Mouse (Mus musculus) ES-Bruce4 (cell line): ENCODE measurements around the gene Hddc3. TPM values are rescaled to one million over a fixed set of nuclear protein-coding genes. Genes with fewer than 3 reads are reported as not detected.

Experiments used
- H3K27ac ChIP-seq: 2 replicates; pipeline ENCODE4 v1.5.1; 2012; ENCODE audit warnings: low read length, inconsistent platforms; ENCODE audit not compliant: insufficient read depth
- H3K27me3 ChIP-seq: 2 replicates; pipeline ENCODE4 v1.6.1; 2012; ENCODE audit warnings: mild to moderate bottlenecking, low read length, inconsistent platforms; ENCODE audit not compliant: control insufficient read depth, poor library complexity, insufficient read depth, severe bottlenecking
- H3K36me3 ChIP-seq: 2 replicates; pipeline ENCODE4 v1.6.1; 2012; ENCODE audit warnings: inconsistent platforms, mild to moderate bottlenecking, low read length, moderate library complexity; ENCODE audit not compliant: control insufficient read depth, poor library complexity, insufficient read depth, severe bottlenecking
- H3K4me1 ChIP-seq: one replicate; pipeline ENCODE4 v1.8.1; 2011; ENCODE audit warnings: low read length; ENCODE audit not compliant: control insufficient read depth, insufficient read depth
- H3K4me3 ChIP-seq: 2 replicates; pipeline ENCODE4 v1.5.1; 2011; ENCODE audit warnings: low read depth, mild to moderate bottlenecking, low read length
- H3K9ac ChIP-seq: 2 replicates; pipeline ENCODE4 v1.6.1; 2012; ENCODE audit warnings: low read depth, mild to moderate bottlenecking, inconsistent platforms; ENCODE audit not compliant: poor library complexity, severe bottlenecking
- H3K9me3 ChIP-seq: replicated peaks from 2 replicates; pipeline ENCODE4 v1.6.1; 2012; ENCODE audit warnings: mild to moderate bottlenecking, low read length, inconsistent platforms; ENCODE audit not compliant: control insufficient read depth, poor library complexity, insufficient read depth, severe bottlenecking
- CTCF ChIP-seq: IDR thresholded peaks from one replicate; pipeline ENCODE4 v1.8.1; 2011; ENCODE audit warnings: low read depth, low read length
- EP300 ChIP-seq: IDR thresholded peaks from 2 replicates; pipeline ENCODE4 v1.6.1; 2011; ENCODE audit warnings: low read depth, low read length; ENCODE audit not compliant: insufficient read depth
- POLR2A ChIP-seq: IDR thresholded peaks from one replicate; pipeline ENCODE4 v1.8.1; 2011; ENCODE audit warnings: low read length; ENCODE audit not compliant: insufficient read depth
- polyA plus RNA-seq: library from polyadenylated mRNA; stranded (reverse); fragments of >200 nt; gene quantifications from 2 replicates; pipeline ENCODE4 v1.2.4, GENCODE M21; 2011; ENCODE audit warnings: low read depth; ENCODE audit not compliant: missing spikeins, insufficient read depth, insufficient read length

The Hddc3 gene
- polyA plus RNA-seq, 1 experiment, result 9.7 TPM

- Histone ChIP-seq H3K4me1 (no peaks in the 10 kb centered on the region), H3K4me3 (peak overlapping the region; percentile 62), H3K27me3 (no peaks in the 10 kb centered on the region), H3K36me3 (no peaks in the 10 kb centered on the region), H3K27ac (no peak overlapping the region), H3K9me3 (no peaks in the 10 kb centered on the region), H3K9ac (peak overlapping the region; percentile 91)
- TF ChIP-seq CTCF (no peak), EP300 (no peak), POLR2A (no peak)
Measured at GRCm38 (mm10) chr7:80369967-80370431, 27.1 kb downstream of the Hddc3 start.

- Histone ChIP-seq H3K4me1 (no peaks in the 10 kb centered on the region), H3K9me3 (no peaks in the 10 kb centered on the region), H3K9ac (peak overlapping the region; percentile 91), H3K27me3 (no peaks in the 10 kb centered on the region), H3K4me3 (peak overlapping the region; percentile 62), H3K36me3 (no peaks in the 10 kb centered on the region), H3K27ac (no peak overlapping the region)
- TF ChIP-seq POLR2A (no peak), EP300 (no peak), CTCF (no peak)
Measured at GRCm38 (mm10) chr7:80370649-80371040, 27.7 kb downstream of the Hddc3 start.

DNA sequence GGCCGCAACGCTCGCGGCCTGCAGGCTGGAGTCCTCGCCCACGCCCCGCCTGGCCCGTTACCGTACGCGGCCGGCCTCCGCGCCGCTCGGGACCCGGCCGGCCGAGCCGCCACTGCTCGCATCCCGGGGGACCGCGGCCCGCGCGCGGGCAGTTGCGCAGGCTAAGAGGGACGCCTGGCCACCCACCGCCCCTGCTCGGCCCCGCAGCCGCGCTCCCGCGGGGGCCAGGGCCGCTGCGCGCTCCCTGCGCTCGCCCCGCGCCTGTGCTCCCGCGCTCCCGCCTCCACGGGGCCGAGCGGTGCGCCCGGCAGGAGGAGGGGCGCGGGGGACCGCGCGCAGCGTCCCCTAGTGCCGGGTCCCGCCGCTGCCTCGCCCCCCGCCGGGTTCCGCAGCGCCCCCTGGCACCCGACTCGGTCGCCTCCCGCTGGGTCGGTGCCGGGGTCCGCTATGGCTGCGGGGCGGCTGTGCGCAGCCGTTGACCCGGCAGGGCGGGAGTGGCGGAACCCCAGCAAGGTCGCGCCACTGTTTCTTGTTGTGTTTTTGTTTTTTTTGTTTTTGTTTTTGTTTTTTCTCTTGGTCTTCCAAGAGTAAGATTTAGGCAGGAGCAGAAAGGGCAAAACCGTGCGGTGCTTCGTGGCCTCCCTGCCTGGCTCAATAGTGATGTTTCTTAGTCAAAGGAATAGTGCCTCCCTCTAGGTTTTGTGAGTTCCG is 28.3 kb downstream of the Hddc3 start, which contains the start of gene Man2a2:
Man2a2 (minus strand) TSS at position 335 of the 711 bp plus-strand sequence.
- Histone ChIP-seq H3K9me3 (no peaks in the 10 kb centered on the region), H3K36me3 (no peaks in the 10 kb centered on the region), H3K27me3 (no peaks in the 10 kb centered on the region), H3K4me3 (peak within 1 kb of the TSS; percentile 67), H3K27ac (no peak within 1 kb of the TSS), H3K4me1 (no peaks in the 10 kb centered on the region), H3K9ac (peak within 1 kb of the TSS; percentile 91)
- TF ChIP-seq CTCF (peak; percentile 71), POLR2A (no peak)

- Histone ChIP-seq H3K27me3 (no peaks in the 10 kb centered on the region), H3K36me3 (no peaks in the 10 kb centered on the region), H3K27ac (no peak overlapping the region), H3K9ac (no peak overlapping the region), H3K4me1 (no peaks in the 10 kb centered on the region), H3K9me3 (no peaks in the 10 kb centered on the region), H3K4me3 (no peak overlapping the region)
- TF ChIP-seq CTCF, result no peak
- TF ChIP-seq EP300, result no peak
- no peak for TF ChIP-seq POLR2A
Measured at GRCm38 (mm10) chr7:80372166-80372565, 29.3 kb downstream of the Hddc3 start.

DNA sequence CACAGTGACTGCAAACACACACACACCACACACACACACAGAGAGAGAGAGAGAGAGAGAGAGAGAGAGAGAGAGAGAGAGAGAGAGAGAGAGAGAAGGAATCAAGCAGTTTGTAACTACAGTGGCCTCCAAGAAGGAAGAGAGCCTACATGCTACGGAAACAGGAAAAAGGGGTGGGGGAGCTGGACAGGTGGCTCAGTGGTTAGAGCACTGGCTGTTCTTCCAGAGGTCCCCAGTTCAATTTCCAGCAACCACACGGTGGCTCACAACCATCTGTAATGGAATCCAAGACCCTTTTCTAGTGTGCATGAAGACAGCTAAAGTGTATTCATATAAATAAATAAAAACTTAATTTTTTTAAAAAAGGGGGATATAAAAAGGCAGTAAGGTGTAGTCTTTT is 29.8 kb downstream of the Hddc3 start:
- no peaks in the 10 kb centered on the region for H3K4me1 ChIP-seq
- no peaks in the 10 kb centered on the region for H3K36me3 ChIP-seq
- no peak overlapping the region for H3K4me3 ChIP-seq
- H3K9ac ChIP-seq, result no peak overlapping the region
- no peaks in the 10 kb centered on the region for H3K27me3 ChIP-seq
- no peak overlapping the region for H3K27ac ChIP-seq
- H3K9me3 ChIP-seq, result no peaks in the 10 kb centered on the region
- TF ChIP-seq CTCF, result no peak
- no peak for TF ChIP-seq POLR2A
- no peak for TF ChIP-seq EP300

- Histone ChIP-seq H3K9me3 (no peaks in the 10 kb centered on the region), H3K4me3 (no peak overlapping the region), H3K36me3 (no peaks in the 10 kb centered on the region), H3K27me3 (no peaks in the 10 kb centered on the region), H3K9ac (no peak overlapping the region), H3K27ac (no peak overlapping the region), H3K4me1 (no peaks in the 10 kb centered on the region)
- TF ChIP-seq EP300 (no peak), POLR2A (no peak), CTCF (no peak)
Measured at GRCm38 (mm10) chr7:80373352-80373751, 30.4 kb downstream of the Hddc3 start.
